Mouse (Mus musculus) thymus, adult 2 months (tissue): ENCODE measurements around the gene Hvcn1.

ENCODE experiments used
- CTCF ChIP-seq: fragments of 200-500 bp; IDR thresholded peaks from 2 replicates; pipeline ENCODE4 v1.5.1; 2012; ENCODE audit warnings: mild to moderate bottlenecking, control low read depth, low read length, moderate library complexity, borderline replicate concordance; ENCODE audit not compliant: control insufficient read depth, poor library complexity, insufficient read depth; ENCODE audit errors: extremely low read depth
- POLR2A ChIP-seq: fragments of 200-500 bp; IDR thresholded peaks from 2 replicates; pipeline ENCODE4 v1.6.1; 2012; ENCODE audit warnings: mild to moderate bottlenecking, low read length, control low read depth, moderate library complexity; ENCODE audit not compliant: control insufficient read depth, poor library complexity, insufficient read depth; ENCODE audit errors: extremely low read depth

DNA sequence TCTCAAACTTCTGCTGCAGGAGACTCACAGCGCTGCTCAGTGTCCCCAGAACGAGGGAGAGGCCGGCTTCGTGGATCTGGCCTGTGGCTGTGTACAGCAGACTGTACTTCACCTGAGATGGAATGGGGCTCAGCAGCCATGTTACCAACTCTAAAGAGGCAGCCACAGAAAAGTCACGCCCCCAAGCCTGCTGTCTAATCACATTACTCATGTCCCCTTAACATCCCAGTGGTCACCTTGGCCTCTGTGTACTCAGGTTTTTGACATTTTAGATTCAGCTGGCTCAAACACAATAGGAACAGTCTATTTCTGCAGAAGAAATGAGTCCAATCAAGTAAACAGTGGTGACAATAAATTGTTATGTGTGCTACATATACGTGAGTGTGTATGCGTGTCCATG lies 41.3 kb downstream of the Hvcn1 start:
- no peak for TF ChIP-seq POLR2A
- TF ChIP-seq CTCF, result no peak
